Mouse (Mus musculus) hindbrain, embryonic 13.5 days (tissue): ENCODE measurements around the gene Pknox1. TPM values are rescaled to one million over a fixed set of nuclear protein-coding genes. Genes with fewer than 3 reads are reported as not detected.
"Not testable (repeated sequence)": the region's sequence is repeated elsewhere in the genome, so short reads cannot be mapped to it uniquely, and the experiment has no call there.

Source experiments
- ATAC-seq: fragments of 200-750 bp; cut with Nextera tagmentation; 2 replicates; pipeline ENCODE4 v1.8.0; 2017; ENCODE audit warnings: moderate TSS enrichment; ENCODE audit not compliant: low FRiP score
- H3K27ac ChIP-seq: fragments of 300-500 bp; sonication (generic); 2 replicates; pipeline ENCODE4 v1.5.1; 2015; ENCODE audit warnings: inconsistent platforms, mild to moderate bottlenecking, moderate library complexity
- H3K27me3 ChIP-seq: fragments of 300-500 bp; sonication (generic); 2 replicates; pipeline ENCODE4 v1.6.1; 2015; ENCODE audit warnings: mild to moderate bottlenecking, inconsistent platforms
- H3K36me3 ChIP-seq: fragments of 300-500 bp; sonication (generic); 2 replicates; pipeline ENCODE4 v1.6.1; 2015; ENCODE audit warnings: mild to moderate bottlenecking, inconsistent platforms
- H3K4me1 ChIP-seq: fragments of 300-500 bp; sonication (generic); replicated peaks from 2 replicates; pipeline ENCODE4 v1.6.1; 2015; ENCODE audit warnings: inconsistent platforms
- H3K4me2 ChIP-seq: fragments of 300-500 bp; sonication (generic); 2 replicates; pipeline ENCODE4 v1.6.1; 2015; ENCODE audit warnings: inconsistent platforms, mild to moderate bottlenecking, moderate library complexity
- H3K4me3 ChIP-seq: fragments of 300-500 bp; sonication (generic); 2 replicates; pipeline ENCODE4 v1.5.1; 2015; ENCODE audit warnings: mild to moderate bottlenecking, inconsistent platforms
- H3K9ac ChIP-seq: fragments of 300-500 bp; sonication (generic); 2 replicates; pipeline ENCODE4 v1.6.1; 2015; ENCODE audit warnings: mild to moderate bottlenecking, inconsistent platforms
- H3K9me3 ChIP-seq: fragments of 300-500 bp; sonication (generic); 2 replicates; pipeline ENCODE4 v1.6.1; 2016; ENCODE audit warnings: inconsistent platforms
- WGBS: fragments of 180-500 bp; shearing (Covaris S2); methylation state at CpG from one replicate; pipeline ENCODE4 v1.1.7; 2015; 5-methylcytosine and 5-hydroxymethylcytosine counted together
- polyA plus RNA-seq: library from polyadenylated mRNA; unstranded; fragments of >200 nt; fragmentation: Nextera tagmentation; extraction: Ambion mirVana; gene quantifications from 2 replicates; pipeline ENCODE4 v1.2.1, GENCODE M21; 2015

The Pknox1 gene
- 42.5 and 48.2 TPM in 2 replicates for polyA plus RNA-seq

DNA sequence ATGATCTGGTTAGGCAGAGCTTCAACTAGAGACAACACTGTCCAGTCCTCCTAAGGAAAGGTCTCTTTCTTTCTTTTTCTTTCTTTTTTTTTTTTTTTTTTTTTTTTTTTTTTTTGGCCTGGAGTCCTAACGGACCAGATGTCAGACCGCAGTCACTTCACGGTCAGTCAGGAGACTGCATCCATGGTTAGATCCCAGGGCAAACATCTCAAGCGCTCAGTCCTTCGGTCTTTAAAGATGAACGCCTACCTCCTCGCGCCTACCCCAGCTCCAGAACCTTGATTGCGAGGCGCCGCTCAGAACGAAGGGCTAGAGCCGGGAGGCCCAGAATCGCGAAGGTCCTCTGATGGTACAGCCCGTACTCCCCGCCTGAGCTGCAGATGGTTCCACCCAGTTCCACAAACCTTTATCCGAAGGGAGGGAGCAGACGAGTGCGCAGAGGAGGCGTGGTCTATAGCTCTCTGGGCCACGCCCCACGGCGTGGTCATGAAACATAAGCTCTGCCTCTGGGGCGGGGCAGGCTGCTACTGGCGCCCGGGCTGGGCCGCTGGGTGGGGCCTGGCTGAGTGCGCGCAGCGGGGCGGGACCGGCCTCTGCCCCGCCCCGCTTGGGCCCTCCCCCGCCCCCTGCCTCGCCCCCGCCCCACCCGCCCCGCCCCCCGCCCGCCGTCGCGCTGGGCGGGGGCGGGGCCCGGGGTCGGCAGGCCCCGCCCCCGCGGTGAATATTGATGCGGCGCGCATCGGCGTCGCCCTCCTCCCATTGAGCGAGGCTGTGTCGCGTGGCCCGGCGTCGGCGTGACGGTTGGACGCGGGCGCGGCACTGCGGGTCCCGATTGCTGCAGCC lies at the start of gene Pknox1:
TSS of gene Pknox1 (plus strand) at position 720 of the 843 bp plus-strand sequence.
- peak within 1 kb of the TSS; percentile 99 for H3K27ac ChIP-seq
- no peaks in the 10 kb centered on the region for H3K9me3 ChIP-seq
- under 1% methylated on average over 56 of the region's 72 CpGs for WGBS
- H3K36me3 ChIP-seq: no peaks in the 10 kb centered on the region
- H3K4me3 ChIP-seq: peak within 1 kb of the TSS; percentile 84
- H3K9ac ChIP-seq: peak within 1 kb of the TSS; percentile 96
- H3K4me2 ChIP-seq: peak within 1 kb of the TSS; percentile 83
- ATAC-seq: peak; percentile 95
- peaks cover 42% of the 10 kb centered on the region for H3K4me1 ChIP-seq
- no peaks in the 10 kb centered on the region for H3K27me3 ChIP-seq

DNA sequence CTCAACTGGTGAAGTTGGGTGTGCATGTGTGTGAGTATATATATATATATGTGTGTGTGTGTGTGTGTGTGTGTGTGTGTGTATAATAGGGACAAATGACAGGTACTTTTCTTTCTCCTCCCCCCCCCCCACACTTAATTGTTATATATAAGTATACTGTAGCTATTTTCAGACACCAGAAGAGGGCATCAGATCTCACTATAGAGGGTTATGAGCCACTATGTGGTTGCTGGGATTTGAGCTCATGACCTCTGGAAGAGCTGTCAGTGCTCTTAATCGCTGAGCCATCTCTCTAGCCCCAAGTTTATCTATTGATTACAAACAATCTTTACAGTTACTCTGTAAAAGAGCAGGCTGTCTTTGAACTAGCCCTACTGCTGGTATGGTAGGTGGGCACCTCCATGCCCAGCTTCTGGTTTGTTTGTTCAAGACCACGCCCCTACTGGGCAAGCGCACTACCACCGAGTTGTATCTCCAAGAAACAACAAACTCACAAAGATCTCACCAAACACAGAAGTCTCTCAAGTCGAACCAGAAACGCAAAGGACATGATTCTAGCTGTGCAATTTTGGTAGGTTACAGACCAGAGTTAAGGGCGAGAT lies 45.1 kb upstream of the Pknox1 start:
- H3K36me3 ChIP-seq: peaks cover 12% of the 10 kb centered on the region
- WGBS: 2% methylated on average over 7 of the region's 7 CpGs
- peak; percentile 70 for ATAC-seq
- peak overlapping the region; percentile 11; the same call in 1 of the 2 replicates for H3K9ac ChIP-seq
- H3K27ac ChIP-seq: peak overlapping the region; percentile 44
- H3K4me2 ChIP-seq: peak overlapping the region; percentile 75
- H3K4me1 ChIP-seq: peaks cover 42% of the 10 kb centered on the region
- H3K27me3 ChIP-seq: no peaks in the 10 kb centered on the region
- H3K9me3 ChIP-seq: no peaks in the 10 kb centered on the region
- peak overlapping the region; percentile 60 for H3K4me3 ChIP-seq

DNA sequence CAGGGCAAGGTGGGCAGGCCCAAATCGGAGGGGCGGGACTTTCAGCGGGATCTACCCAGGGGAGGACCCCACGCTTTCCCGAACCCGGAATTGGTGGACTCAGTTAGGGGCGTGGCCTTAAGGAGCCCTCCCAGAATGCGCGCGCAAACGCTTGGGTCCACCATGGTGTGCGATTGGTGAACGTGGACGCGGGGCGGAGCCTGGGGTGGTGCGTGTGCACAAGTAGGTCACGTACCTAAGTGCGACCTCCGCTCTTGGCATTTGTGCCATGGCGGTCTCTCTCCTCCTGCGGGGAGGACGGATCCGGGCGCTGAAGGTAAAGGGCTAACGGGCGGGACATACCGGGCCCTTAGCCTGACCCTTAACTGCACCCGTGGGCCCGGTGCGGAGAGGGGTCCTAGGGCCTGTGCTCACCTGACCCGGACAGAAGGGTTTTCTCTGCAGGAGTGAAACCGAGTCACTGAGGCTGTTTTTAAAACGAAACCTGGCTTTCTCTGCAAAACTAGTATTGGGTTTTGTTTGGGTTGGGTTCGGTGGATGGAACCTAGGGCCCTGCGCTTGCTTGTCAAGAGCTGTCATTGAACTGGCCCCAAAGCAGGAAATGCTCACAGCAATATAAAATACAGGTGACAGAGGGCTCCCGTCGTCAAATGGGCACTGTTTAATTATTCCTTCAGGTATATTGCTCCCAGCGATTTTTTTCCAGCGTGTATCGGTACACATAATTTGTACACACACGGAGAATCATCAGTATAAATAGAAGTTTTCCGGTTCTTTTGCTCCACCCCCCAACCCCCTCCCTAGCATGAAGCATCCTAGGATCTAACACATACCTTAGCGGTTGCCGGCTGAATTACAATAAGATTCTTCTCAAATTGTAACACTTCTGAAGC lies 44.3 kb upstream of the Pknox1 start, which contains the start of the genes Wdr4 and Ndufv3:
TSS of gene Wdr4 (minus strand) at position 35 of the 893 bp plus-strand sequence.
TSS of gene Ndufv3 (plus strand) at position 170 of the 893 bp plus-strand sequence.
- Histone ChIP-seq H3K9ac (peak within 1 kb of the TSS; percentile 77), H3K27me3 (no peaks in the 10 kb centered on the region), H3K4me3 (peak within 1 kb of the TSS; percentile 60), H3K4me1 (peaks cover 44% of the 10 kb centered on the region), H3K27ac (peak within 1 kb of the TSS; percentile 82), H3K4me2 (peak within 1 kb of the TSS; percentile 75), H3K9me3 (no peaks in the 10 kb centered on the region), H3K36me3 (peaks cover 20% of the 10 kb centered on the region)
- peak; percentile 92 for ATAC-seq
- under 1% methylated on average over 45 of the region's 45 CpGs for WGBS

DNA sequence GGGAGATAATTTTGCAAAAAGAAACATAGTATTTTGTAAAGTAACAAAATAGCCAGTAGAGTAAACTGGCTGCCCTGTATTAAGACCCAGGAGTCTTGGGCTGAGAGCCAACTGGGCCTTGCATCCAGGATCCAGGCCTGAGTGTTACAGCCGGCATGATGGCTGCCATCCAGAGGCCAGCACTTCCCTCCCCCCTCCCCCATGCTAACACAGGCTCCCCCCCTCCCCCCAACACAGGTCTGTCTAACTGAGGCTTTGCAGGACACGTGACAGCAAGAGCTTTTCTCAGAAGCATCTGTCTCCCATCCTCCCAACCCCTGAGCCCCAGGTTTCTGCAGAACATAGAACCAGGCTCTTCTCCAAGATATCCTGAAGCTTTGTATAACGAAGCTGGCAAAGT lies 43.6 kb upstream of the Pknox1 start:
- Histone ChIP-seq H3K27ac (peak overlapping the region; percentile 82), H3K9me3 (no peaks in the 10 kb centered on the region), H3K36me3 (peaks cover 20% of the 10 kb centered on the region), H3K9ac (peak overlapping the region; percentile 77), H3K4me3 (peak overlapping the region; percentile 60), H3K4me2 (peak overlapping the region; percentile 75), H3K4me1 (peaks cover 43% of the 10 kb centered on the region), H3K27me3 (no peaks in the 10 kb centered on the region)
- 19% methylated on average over 3 of the region's 3 CpGs for WGBS
- ATAC-seq: no peak

DNA sequence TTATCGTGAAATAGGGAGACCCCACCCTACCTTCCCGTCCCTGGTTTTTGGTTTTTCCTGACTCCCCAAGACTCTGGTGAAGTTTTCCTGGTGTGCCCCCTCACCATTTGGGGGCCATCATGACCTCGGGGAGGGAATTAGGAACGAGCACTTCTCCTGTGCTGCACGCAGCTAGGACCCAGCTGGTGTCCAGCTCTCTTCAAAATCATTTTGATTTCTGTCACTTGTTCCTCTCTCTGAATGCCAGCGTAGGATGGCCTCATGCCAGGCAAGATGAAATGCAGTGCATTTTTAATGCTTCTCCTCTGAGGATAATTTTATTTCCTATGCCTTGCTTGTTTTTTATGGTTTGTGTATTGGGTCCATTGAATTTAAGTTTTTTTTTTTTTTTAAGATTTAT lies 42.6 kb upstream of the Pknox1 start:
- H3K36me3 ChIP-seq: peaks cover 24% of the 10 kb centered on the region
- H3K4me1 ChIP-seq: peaks cover 43% of the 10 kb centered on the region
- H3K27ac ChIP-seq: peak overlapping the region; percentile 62
- 68% methylated on average over 6 of the region's 6 CpGs for WGBS
- no peaks in the 10 kb centered on the region for H3K27me3 ChIP-seq
- ATAC-seq: no peak
- H3K4me3 ChIP-seq: no peak overlapping the region
- H3K9ac ChIP-seq: no peak overlapping the region; the same call in 1 of the 2 replicates
- no peaks in the 10 kb centered on the region for H3K9me3 ChIP-seq
- peak overlapping the region; percentile 75 for H3K4me2 ChIP-seq

DNA sequence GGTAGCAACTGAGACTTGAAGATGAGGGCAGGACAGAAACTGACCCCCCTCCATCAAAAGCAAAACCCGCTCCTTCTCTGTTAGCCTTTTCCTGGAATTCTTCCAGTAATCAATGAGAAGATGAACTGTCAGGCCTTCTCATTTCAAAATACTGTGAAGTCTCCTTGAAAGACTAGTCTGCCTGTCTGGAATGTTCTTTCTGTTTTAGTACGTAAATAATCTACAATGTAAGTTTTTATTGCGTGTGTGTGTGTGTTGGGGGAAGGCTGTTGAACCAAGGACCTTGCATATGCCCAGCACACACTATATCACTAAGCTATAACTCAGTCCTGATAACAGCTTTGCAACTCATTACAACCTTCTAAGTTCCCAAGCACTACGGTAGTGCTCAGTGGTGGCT lies 39.4 kb upstream of the Pknox1 start:
- Histone ChIP-seq H3K9ac (no peak overlapping the region), H3K36me3 (peaks cover 49% of the 10 kb centered on the region), H3K27me3 (no peaks in the 10 kb centered on the region)

DNA sequence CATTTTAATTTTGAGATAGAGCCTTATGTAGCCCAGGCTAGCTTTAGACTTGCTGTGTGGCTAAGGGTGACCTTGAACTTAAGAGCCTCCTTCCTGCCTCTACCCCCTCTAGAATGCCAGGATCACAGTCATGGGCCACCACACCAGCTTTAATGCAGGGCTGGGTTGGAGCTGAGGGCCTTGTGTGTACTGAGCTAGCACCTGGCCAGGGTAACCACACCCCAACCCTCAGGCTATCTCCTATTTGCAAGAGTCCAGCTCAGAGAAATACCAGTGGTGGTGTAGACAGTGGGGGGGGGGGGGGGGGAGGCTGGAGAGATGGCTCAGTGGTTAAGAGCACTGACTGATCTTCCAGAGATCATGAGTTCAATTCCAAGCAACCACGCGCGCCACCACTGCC lies 38.7 kb upstream of the Pknox1 start:
- ATAC-seq: no peak
- Histone ChIP-seq H3K27me3 (no peaks in the 10 kb centered on the region), H3K4me1 (peaks cover 28% of the 10 kb centered on the region), H3K4me2 (no peak overlapping the region), H3K27ac (no peak overlapping the region), H3K9ac (no peak overlapping the region), H3K9me3 (no peaks in the 10 kb centered on the region), H3K36me3 (peaks cover 52% of the 10 kb centered on the region), H3K4me3 (no peak overlapping the region)
- 100% methylated on average over 3 of the region's 3 CpGs for whole genome bisulfite sequencing

More for the DNA sequence above, 39.4 kb upstream of the Pknox1 start:
- H3K4me2 ChIP-seq: no peak overlapping the region
- no peak for ATAC-seq
- no peak overlapping the region for H3K4me3 ChIP-seq
- peaks cover 33% of the 10 kb centered on the region for H3K4me1 ChIP-seq
- H3K9me3 ChIP-seq: no peaks in the 10 kb centered on the region
- 95% methylated on average over 4 of the region's 4 CpGs for WGBS
- no peak overlapping the region for H3K27ac ChIP-seq

DNA sequence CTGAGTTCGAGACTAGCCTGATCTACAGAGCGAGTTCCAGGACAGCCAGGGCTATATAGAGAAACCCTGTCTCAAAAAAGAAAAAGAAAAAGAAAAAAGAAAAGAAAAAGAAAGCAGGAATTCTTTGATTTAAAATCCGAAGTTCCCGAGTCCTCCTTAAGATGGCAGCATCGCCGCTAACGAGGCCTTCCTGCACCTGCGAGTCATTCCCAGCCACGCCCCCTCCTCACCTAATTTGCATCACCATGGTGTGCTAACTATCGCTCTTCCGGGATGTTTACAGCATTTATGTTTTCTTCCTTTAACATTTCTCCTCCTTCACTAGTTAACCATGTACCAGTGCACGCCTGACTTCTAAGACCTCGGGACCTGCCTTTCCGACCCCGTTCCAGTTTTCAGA lies 35.2 kb upstream of the Pknox1 start:
- WGBS: 26% methylated on average over 15 of the region's 15 CpGs
- Histone ChIP-seq H3K4me3 (no peak overlapping the region), H3K27ac (no peak overlapping the region), H3K9ac (0 out of 2 replicates have a peak overlapping the region, but pooled peaks have one; percentile 11), H3K9me3 (no peaks in the 10 kb centered on the region), H3K4me2 (peak overlapping the region; percentile 20; the same call in 1 of the 2 replicates), H3K27me3 (no peaks in the 10 kb centered on the region), H3K36me3 (peaks cover 55% of the 10 kb centered on the region), H3K4me1 (0 out of 2 replicates have a peak, but pooled peaks cover 5% of the 10 kb centered on the region)
- ATAC-seq: 0 out of 2 replicates have a peak, but pooled peaks have one; percentile 32

DNA sequence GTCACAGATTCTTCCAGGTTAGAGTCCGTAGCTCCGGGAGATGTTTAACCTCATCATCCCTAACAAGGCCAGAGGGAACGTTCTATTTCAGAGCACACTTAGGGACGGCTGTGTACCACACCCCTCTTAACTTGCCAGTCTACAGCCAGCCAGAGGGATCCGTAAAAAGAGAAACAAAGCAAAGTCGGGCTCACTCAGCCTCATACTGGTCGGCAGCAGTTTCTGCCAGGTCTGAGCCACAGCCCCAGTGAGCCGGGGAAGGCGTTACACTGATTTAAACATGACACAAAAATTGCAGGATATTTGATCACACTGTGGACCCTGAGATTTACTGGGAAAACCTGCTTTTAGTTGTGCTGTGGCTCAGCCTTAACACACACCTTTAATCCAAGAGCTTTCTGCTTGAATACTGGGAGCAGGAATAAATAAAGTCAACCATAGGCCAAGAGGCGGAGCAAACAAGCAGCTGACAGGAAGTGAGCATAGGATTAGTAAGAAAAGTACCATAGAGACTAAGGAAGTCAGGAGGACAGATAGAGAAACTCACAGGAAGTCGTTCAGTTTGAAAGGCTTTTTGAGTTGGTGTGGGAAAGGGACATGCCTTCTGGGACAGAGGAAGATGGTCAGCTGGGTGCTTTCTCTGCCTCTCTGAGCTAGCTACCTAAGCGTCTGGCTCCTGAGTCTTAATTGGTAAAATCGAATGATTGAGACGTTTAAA lies 32.9 kb upstream of the Pknox1 start:
- Histone ChIP-seq H3K4me3 (no peak overlapping the region), H3K36me3 (peaks cover 46% of the 10 kb centered on the region), H3K4me2 (no peak overlapping the region), H3K9ac (no peak overlapping the region), H3K27me3 (no peaks in the 10 kb centered on the region), H3K4me1 (peaks cover 15% of the 10 kb centered on the region), H3K27ac (no peak overlapping the region), H3K9me3 (no peaks in the 10 kb centered on the region)
- WGBS: 89% methylated on average over 14 of the region's 14 CpGs
- no peak for ATAC-seq

DNA sequence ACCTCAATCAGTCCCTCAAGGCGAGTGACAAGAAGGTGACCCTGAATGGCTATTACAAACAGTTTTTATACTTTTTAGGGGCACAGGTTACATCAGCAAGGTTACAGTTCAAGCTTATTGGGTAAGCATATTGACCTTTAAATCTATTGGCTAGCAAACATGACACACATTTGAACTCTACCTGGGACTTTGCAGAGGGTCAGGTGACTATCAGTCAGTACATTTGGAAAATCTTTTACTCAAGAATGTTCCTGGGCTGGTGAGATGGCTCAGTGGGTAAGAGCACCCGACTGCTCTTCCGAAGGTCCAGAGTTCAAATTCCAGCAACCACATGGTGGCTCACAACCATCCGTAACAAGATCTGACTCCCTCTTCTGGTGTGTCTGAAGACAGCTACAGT lies 32.2 kb upstream of the Pknox1 start:
- not testable (repeated sequence) for H3K4me2 ChIP-seq, ATAC-seq, H3K27ac ChIP-seq, H3K9ac ChIP-seq, H3K4me3 ChIP-seq, H3K9me3 ChIP-seq, H3K27me3 ChIP-seq
- 91% methylated on average over 4 of the region's 4 CpGs for WGBS
- Histone ChIP-seq H3K36me3 (peaks cover 39% of the 10 kb centered on the region), H3K4me1 (peaks cover 15% of the 10 kb centered on the region)

DNA sequence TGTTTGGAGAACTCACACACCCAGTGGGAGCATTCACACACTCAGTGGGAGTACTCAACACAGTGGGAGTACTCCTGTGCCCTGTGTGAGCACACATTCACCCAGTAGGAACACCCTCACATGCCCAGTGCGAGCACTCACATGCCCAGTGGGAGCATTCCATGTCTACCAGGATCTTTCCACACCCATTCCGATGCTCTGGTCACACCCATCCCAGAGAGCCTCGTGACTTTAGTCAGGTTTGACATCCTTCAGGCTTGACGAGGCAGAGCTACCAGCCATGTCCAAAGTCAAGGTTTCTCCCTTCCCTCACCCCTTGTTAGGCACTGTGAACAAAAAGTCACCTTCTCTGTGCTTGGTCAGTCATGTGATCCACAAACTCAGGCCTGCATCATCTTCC lies 29.2 kb upstream of the Pknox1 start:
- H3K27me3 ChIP-seq: no peaks in the 10 kb centered on the region
- peak; percentile 54 for ATAC-seq
- no peak overlapping the region for H3K4me3 ChIP-seq
- H3K4me2 ChIP-seq: peak overlapping the region; percentile 11; the same call in 1 of the 2 replicates
- 64% methylated on average over 4 of the region's 4 CpGs for WGBS
- H3K9me3 ChIP-seq: no peaks in the 10 kb centered on the region
- H3K9ac ChIP-seq: peak overlapping the region; percentile 43; the same call in 1 of the 2 replicates
- H3K36me3 ChIP-seq: peaks cover 17% of the 10 kb centered on the region
- H3K4me1 ChIP-seq: peaks cover 15% of the 10 kb centered on the region
- peak overlapping the region; percentile 95 for H3K27ac ChIP-seq
